Mouse (Mus musculus): ENCODE data around the gene Dedd2.

DNA sequence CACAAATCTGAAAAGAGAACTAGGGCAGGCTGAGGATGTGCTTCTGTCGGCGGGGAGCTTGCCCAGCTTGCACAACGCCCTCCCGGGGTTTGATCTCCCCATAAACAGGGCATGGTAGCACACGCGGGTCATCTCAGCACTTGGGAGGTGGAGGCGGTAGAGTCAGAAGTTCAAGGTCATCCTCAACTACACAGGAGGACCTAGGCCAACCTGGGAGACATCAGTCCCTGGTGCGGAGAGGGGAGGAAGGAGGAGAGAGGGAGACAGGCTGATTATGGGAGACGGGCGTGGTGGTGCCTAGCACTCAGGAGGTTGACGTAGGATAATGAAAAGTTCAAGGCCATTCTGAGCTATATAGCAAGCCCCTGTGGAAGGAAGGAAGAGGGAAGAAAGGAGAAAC lies 29.6 kb downstream of the Dedd2 start:
- no peak for TF ChIP-seq POLR2A (IDR thresholded peaks at IDR 0.05; ENCODE audit: low read depth, low read length)
- no peak for TF ChIP-seq CTCF (conservative IDR thresholded peaks at IDR 0.05 in 1 of 2, IDR thresholded peaks at IDR 0.05 in 1 of 2; ENCODE audit: low read depth in 2 of 2, low read length in 2 of 2)
- TF ChIP-seq E2F4 (IDR thresholded peaks at IDR 0.05; ENCODE audit: insufficient replicate concordance, low read depth, low read length), result no peak
- no peak for TF ChIP-seq MAX (IDR thresholded peaks at IDR 0.05; ENCODE audit: low read length)
- no peak for TF ChIP-seq TCF12 (IDR thresholded peaks at IDR 0.05; ENCODE audit: low read depth, low read length)
- TF ChIP-seq PAX5 (IDR thresholded peaks at IDR 0.05; ENCODE audit: low read length), result no peak
- no peak for TF ChIP-seq EP300 (IDR thresholded peaks at IDR 0.05; ENCODE audit: low read length)
- no peak for TF ChIP-seq CHD1 (IDR thresholded peaks at IDR 0.05; ENCODE audit: low read depth, low read length)
- no peak for TF ChIP-seq ZNF384 (IDR thresholded peaks at IDR 0.05; ENCODE audit: low read depth, low read length)
- no peak for TF ChIP-seq USF1 (IDR thresholded peaks at IDR 0.05; ENCODE audit: low read depth, low read length)
- TF ChIP-seq ETS1 (conservative IDR thresholded peaks at IDR 0.05; ENCODE audit: low read depth, low read length), result no peak
- no peak for TF ChIP-seq ZC3H11A (IDR thresholded peaks at IDR 0.05; ENCODE audit: low read depth, low read length)
